Mouse (Mus musculus) heart, adult 2 months (tissue): ENCODE measurements around the gene Tmem132b. TPM values are rescaled to one million over a fixed set of nuclear protein-coding genes. Genes with fewer than 3 reads are reported as not detected.
A peak's percentile ranks its signal among the peaks of the same experiment; 100 is the strongest.

ENCODE experiments used
- DNase-seq, 2 experiments: peaks; one replicate each; pipeline ENCODE4 v3.0.0; 2021
- H3K27ac ChIP-seq: fragments of 200-600 bp; 2 replicates; pipeline ENCODE4 v1.8.1; 2022
- H3K27me3 ChIP-seq: fragments of 200-500 bp; 2 replicates; pipeline ENCODE4 v1.6.1; 2012; ENCODE audit warnings: mild to moderate bottlenecking, low read length, inconsistent platforms, mixed read lengths; ENCODE audit not compliant: control insufficient read depth, insufficient read depth
- H3K36me3 ChIP-seq: fragments of 200-500 bp; 2 replicates; pipeline ENCODE4 v1.6.1; 2012; ENCODE audit warnings: low read length, inconsistent platforms; ENCODE audit not compliant: control insufficient read depth, insufficient read depth
- H3K4me1 ChIP-seq: fragments of 200-500 bp; 2 replicates; pipeline ENCODE4 v1.6.1; 2011; ENCODE audit warnings: low read length; ENCODE audit not compliant: control insufficient read depth, insufficient read depth
- H3K4me3 ChIP-seq: fragments of 200-600 bp; 2 replicates; pipeline ENCODE4 v1.8.1; 2022
- H3K79me2 ChIP-seq: fragments of 200-500 bp; replicated peaks from 2 replicates; pipeline ENCODE4 v1.6.1; 2012; ENCODE audit warnings: mild to moderate bottlenecking, inconsistent platforms, low read length, moderate library complexity, mixed read lengths; ENCODE audit not compliant: control insufficient read depth, insufficient read depth
- H3K9ac ChIP-seq: fragments of 200-500 bp; 2 replicates; pipeline ENCODE4 v1.6.1; 2012; ENCODE audit warnings: low read depth, mild to moderate bottlenecking, control low read depth, inconsistent platforms, low read length, mixed read lengths
- CTCF ChIP-seq: fragments of 200-600 bp; IDR thresholded peaks from 2 replicates; pipeline ENCODE4 v1.8.1; 2022; ENCODE audit warnings: antibody characterized with exemption, mild to moderate bottlenecking, moderate library complexity
- EP300 ChIP-seq: fragments of 200-500 bp; IDR thresholded peaks from 2 replicates; pipeline ENCODE4 v1.6.1; 2011; ENCODE audit warnings: low read depth, low read length, control low read depth; ENCODE audit not compliant: insufficient read depth
- POLR2A ChIP-seq: fragments of 200-500 bp; IDR thresholded peaks from 2 replicates; pipeline ENCODE4 v1.6.1; 2011; ENCODE audit warnings: mild to moderate bottlenecking, low read depth, low read length, control low read depth; ENCODE audit not compliant: insufficient read depth
- WGBS: fragments of 180-500 bp; shearing (Covaris S2); methylation state at CpG from one replicate; pipeline ENCODE4 v1.1.7; 2018; 5-methylcytosine and 5-hydroxymethylcytosine counted together
- intact Hi-C: fragments of 180-260 bp; cut with DNase I; formaldehyde crosslinking; loops from one replicate; pipeline ENCODE4 v1.15.1; 2025
- polyA plus RNA-seq: library from polyadenylated mRNA; depleted of rRNA; stranded (reverse); fragments of >200 nt; gene quantifications from 2 replicates; pipeline ENCODE4 v1.2.3, GENCODE M21; 2012
- total RNA-seq, 2 experiments: library from RNA; stranded (reverse); gene quantifications; 2 replicates each; pipeline ENCODE4 v1.2.3; 2021

Gene Tmem132b
- total and polyA plus RNA-seq, 3 experiments = not detected

GRCm38 (mm10) chr5:125495655-125496054, 35.9 kb upstream of the Tmem132b start:
- WGBS = 59% methylated on average over 10 of the region's 10 CpGs
- H3K4me3 ChIP-seq = no peak overlapping the region
- no peaks in the 10 kb centered on the region for H3K27me3 ChIP-seq
- no peak overlapping the region for H3K9ac ChIP-seq
- H3K36me3 ChIP-seq = no peaks in the 10 kb centered on the region
- no peaks in the 10 kb centered on the region for H3K79me2 ChIP-seq
- intact Hi-C loops = no loop called here
- no peak overlapping the region for H3K27ac ChIP-seq
- TF ChIP-seq EP300 (peak; percentile 43; the same call in 1 of the 2 replicates), CTCF (no peak)
- no peaks in the 10 kb centered on the region for H3K4me1 ChIP-seq
- peak in 1 of 2 experiments; percentile 43 for DNase-seq

GRCm38 (mm10) chr5:125497821-125498600, 33.6 kb upstream of the Tmem132b start:
- H3K9ac ChIP-seq = no peak overlapping the region
- no peaks in the 10 kb centered on the region for H3K36me3 ChIP-seq
- peak; percentile 40 to 56 for DNase-seq
- intact Hi-C loops = no loop called here
- H3K4me1 ChIP-seq = no peaks in the 10 kb centered on the region
- no peak overlapping the region for H3K4me3 ChIP-seq
- 72% methylated on average over 12 of the region's 12 CpGs for WGBS
- no peak overlapping the region for H3K27ac ChIP-seq
- H3K27me3 ChIP-seq = no peaks in the 10 kb centered on the region
- no peaks in the 10 kb centered on the region for H3K79me2 ChIP-seq
- TF ChIP-seq CTCF = peak; percentile 78
- TF ChIP-seq EP300 = no peak
- TF ChIP-seq POLR2A = no peak

- Histone ChIP-seq H3K9ac (no peak overlapping the region), H3K4me1 (no peaks in the 10 kb centered on the region), H3K36me3 (no peaks in the 10 kb centered on the region), H3K79me2 (no peaks in the 10 kb centered on the region), H3K27me3 (no peaks in the 10 kb centered on the region), H3K4me3 (no peak overlapping the region), H3K27ac (no peak overlapping the region)
- no peak for TF ChIP-seq CTCF
- no peak for TF ChIP-seq POLR2A
- TF ChIP-seq EP300 = no peak
- no peak for DNase-seq
- intact Hi-C loops = no loop called here
- 91% methylated on average over 6 of the region's 6 CpGs for WGBS
These were observed 30.1 kb upstream of the Tmem132b start for GRCm38 (mm10) chr5:125501505-125501904.

- DNase-seq = no peak
- TF ChIP-seq EP300 (no peak), POLR2A (no peak), CTCF (no peak)
- Histone ChIP-seq H3K36me3 (no peaks in the 10 kb centered on the region), H3K27ac (no peak overlapping the region), H3K9ac (no peak overlapping the region), H3K4me1 (no peaks in the 10 kb centered on the region), H3K4me3 (no peak overlapping the region), H3K79me2 (no peaks in the 10 kb centered on the region), H3K27me3 (no peaks in the 10 kb centered on the region)
- intact Hi-C loops = no loop called here
- WGBS = 67% methylated on average over 3 of the region's 3 CpGs
These were observed 29.4 kb upstream of the Tmem132b start for GRCm38 (mm10) chr5:125502186-125502585.

- Histone ChIP-seq H3K27me3 (no peaks in the 10 kb centered on the region), H3K27ac (no peak overlapping the region), H3K9ac (no peak overlapping the region), H3K36me3 (no peaks in the 10 kb centered on the region), H3K4me1 (no peaks in the 10 kb centered on the region), H3K79me2 (no peaks in the 10 kb centered on the region), H3K4me3 (no peak overlapping the region)
- WGBS = 82% methylated on average over 6 of the region's 6 CpGs
- TF ChIP-seq CTCF (no peak), POLR2A (no peak), EP300 (no peak)
- no peak for DNase-seq
- intact Hi-C loops = no loop called here
These were observed 27.9 kb upstream of the Tmem132b start for GRCm38 (mm10) chr5:125503628-125504027.

GRCm38 (mm10) chr5:125504692-125505091, 26.9 kb upstream of the Tmem132b start:
- Histone ChIP-seq H3K4me3 (no peak overlapping the region), H3K4me1 (no peaks in the 10 kb centered on the region), H3K27ac (no peak overlapping the region), H3K9ac (no peak overlapping the region), H3K27me3 (no peaks in the 10 kb centered on the region), H3K79me2 (no peaks in the 10 kb centered on the region), H3K36me3 (no peaks in the 10 kb centered on the region)
- 80% methylated on average over 11 of the region's 11 CpGs for WGBS
- no peak for DNase-seq
- intact Hi-C loops = no loop called here
- TF ChIP-seq POLR2A = no peak
- TF ChIP-seq EP300 = no peak
- TF ChIP-seq CTCF = no peak
